Mouse (Mus musculus): Measurements from ENCODE around the gene Cep295. TPM values are rescaled to one million over a fixed set of nuclear protein-coding genes. Genes with fewer than 3 reads are reported as not detected.
"Not testable (repeated sequence)": the region's sequence is repeated elsewhere in the genome, so short reads cannot be mapped to it uniquely, and the experiment has no call there.

Cep295 gene
- total RNA-seq, 2 experiments from 2014 or later = 5.7 to 7.5 TPM

- DNase-seq = no peak
- intact Hi-C loops (cut with DNase I) = loop anchor here (5.0 kb wide), 1 partner anchor 49 kb away; the partner anchor contains the start of gene Cep295
Measured at GRCm38 (mm10) chr9:15308254-15308653, 49.3 kb downstream of the Cep295 start.

- intact Hi-C loops (cut with DNase I) = loop anchor here (5.0 kb wide), 1 partner anchor 50 kb away; the partner anchor contains the start of gene Cep295
- no peak for DNase-seq
Measured at GRCm38 (mm10) chr9:15307257-15307656, 50.3 kb downstream of the Cep295 start.

- intact Hi-C loops (cut with DNase I) = loop anchor here (1.0 to 5.0 kb wide), 2 partner anchors 27 to 51 kb away; partner anchors contain the start of genes Cep295 and Med17
- no peak for DNase-seq
Measured at GRCm38 (mm10) chr9:15306398-15307119, 51.0 kb downstream of the Cep295 start, which contains the start of gene 4931406C07Rik. 4931406C07Rik (minus strand) TSS chr9:15306448.

GRCm38 (mm10) chr9:15305503-15306397 is 51.8 kb downstream of the Cep295 start, which contains the start of gene Taf1d:
Taf1d (plus strand) TSS chr9:15306214.
- intact Hi-C loops (cut with DNase I) = loop anchor here (1.0 to 5.0 kb wide), 2 partner anchors 26 to 52 kb away; partner anchors contain the start of genes Cep295 and Med17
- DNase-seq = peak; percentile 99 to 100

- no peak for DNase-seq
- intact Hi-C loops (cut with DNase I) = no loop called here
Measured at GRCm38 (mm10) chr9:15302881-15303280, 54.7 kb downstream of the Cep295 start.

- DNase-seq; intact Hi-C loops (cut with DNase I): not testable (repeated sequence)
Measured at GRCm38 (mm10) chr9:15302006-15302405, 55.6 kb downstream of the Cep295 start.

GRCm38 (mm10) chr9:15301399-15301798 is 56.2 kb downstream of the Cep295 start:
- DNase-seq = peak; percentile 19 to 24

GRCm38 (mm10) chr9:15300056-15300455 is 57.5 kb downstream of the Cep295 start:
- intact Hi-C loops (cut with DNase I) = no loop called here
- no peak for DNase-seq

More at GRCm38 (mm10) chr9:15301399-15301798, 56.2 kb downstream of the Cep295 start:
- intact Hi-C loops (cut with DNase I) = no loop called here

- intact Hi-C loops (cut with DNase I) = no loop called here
- DNase-seq = no peak
Measured at GRCm38 (mm10) chr9:15298451-15298850, 59.1 kb downstream of the Cep295 start.

- intact Hi-C loops (cut with DNase I) = no loop called here
- DNase-seq = no peak
Measured at GRCm38 (mm10) chr9:15297112-15297511, 60.5 kb downstream of the Cep295 start.

- intact Hi-C loops (cut with DNase I) = loop anchor here (10.0 kb wide), 1 partner anchor 254 kb away; no protein-coding TSS in a partner anchor
- DNase-seq = no peak
Measured at GRCm38 (mm10) chr9:15289251-15289650, 68.3 kb downstream of the Cep295 start.

- no peak for DNase-seq
- intact Hi-C loops (cut with DNase I) = loop anchor here (10.0 kb wide), 1 partner anchor 254 kb away; no protein-coding TSS in a partner anchor
Measured at GRCm38 (mm10) chr9:15288402-15288801, 69.2 kb downstream of the Cep295 start.

- intact Hi-C loops (cut with DNase I) = loop anchor here (10.0 kb wide), 1 partner anchor 253 kb away; no protein-coding TSS in a partner anchor
- DNase-seq = no peak
Measured at GRCm38 (mm10) chr9:15287846-15288245, 69.7 kb downstream of the Cep295 start.

GRCm38 (mm10) chr9:15285443-15285842 is 72.1 kb downstream of the Cep295 start:
- no peak for DNase-seq

GRCm38 (mm10) chr9:15280491-15280879 is 77.1 kb downstream of the Cep295 start:
- intact Hi-C loops (cut with DNase I) = loop anchor here (10.0 kb wide), 1 partner anchor 246 kb away; no protein-coding TSS in a partner anchor
- DNase-seq = no peak

More at GRCm38 (mm10) chr9:15285443-15285842, 72.1 kb downstream of the Cep295 start:
- intact Hi-C loops (cut with DNase I) = loop anchor here (10.0 kb wide), 1 partner anchor 251 kb away; no protein-coding TSS in a partner anchor

GRCm38 (mm10) chr9:15279649-15280490 is 77.7 kb downstream of the Cep295 start, which contains the start of gene Med17:
Med17 (minus strand) TSS chr9:15279931.
- intact Hi-C loops (cut with DNase I) = loop anchor here (1.0 to 10.0 kb wide), 2 partner anchors 26 to 245 kb away; partner anchors contain the start of genes 4931406C07Rik and Taf1d
- DNase-seq = peak; percentile 92 to 93

GRCm38 (mm10) chr9:15279139-15279648 is 78.4 kb downstream of the Cep295 start:
- intact Hi-C loops (cut with DNase I) = loop anchor here (1.0 kb wide), 1 partner anchor 27 kb away; the partner anchor contains the start of genes 4931406C07Rik and Taf1d
- DNase-seq = no peak

GRCm38 (mm10) chr9:15278343-15278742 is 79.2 kb downstream of the Cep295 start:
- intact Hi-C loops (cut with DNase I) = no loop called here
- no peak for DNase-seq

- no peak for DNase-seq
- intact Hi-C loops (cut with DNase I) = no loop called here
Measured at GRCm38 (mm10) chr9:15276855-15277254, 80.7 kb downstream of the Cep295 start.
